Mouse (Mus musculus): ENCODE data around the gene Pcyt2. TPM values are rescaled to one million over a fixed set of nuclear protein-coding genes. Genes with fewer than 3 reads are reported as not detected.

The Pcyt2 gene
- total and polyA plus RNA-seq, 3 experiments: 29.0 to 146 (median 102) TPM

DNA sequence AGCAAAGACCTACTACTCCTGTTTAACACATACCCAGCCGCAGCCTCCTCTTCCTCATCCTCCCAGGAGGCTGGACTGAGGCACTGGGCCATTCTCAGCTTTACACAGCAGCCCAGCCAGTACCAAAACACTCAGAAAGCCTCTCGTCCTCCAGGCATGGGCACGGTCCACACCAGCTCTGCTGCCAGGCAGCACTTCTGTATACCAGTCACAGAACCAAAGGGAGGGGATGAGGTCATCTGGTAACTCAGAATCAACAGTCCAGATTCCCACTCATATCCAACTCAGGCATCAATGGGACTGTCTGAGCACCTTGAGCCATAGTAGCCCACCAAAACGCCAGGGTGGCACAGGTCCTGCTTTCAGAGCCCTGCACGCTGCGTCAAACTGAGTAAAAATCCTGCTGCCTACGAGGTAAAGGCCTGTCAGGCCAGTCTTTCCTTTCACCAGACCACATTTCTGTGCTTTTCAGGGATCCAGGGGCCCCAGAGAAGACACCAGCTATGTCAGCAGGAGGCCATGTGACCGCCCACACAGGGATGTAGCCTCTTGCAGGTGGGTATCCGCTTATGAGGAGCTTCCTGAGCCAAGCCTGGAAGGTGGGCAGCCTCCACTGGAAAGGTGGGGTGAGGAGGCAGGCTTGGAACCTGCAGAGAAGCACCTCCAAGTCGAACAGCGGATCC is 9.2 kb upstream of the Pcyt2 start:
- ATAC-seq (ENCODE audit: extremely low read depth, insufficient number of reproducible peaks, low FRiP score, poor library complexity, severe bottlenecking) (no peak), DNase-seq (ENCODE audit: low spot score) (no peak)
- no peaks in the 10 kb centered on the region for H3K9me3 ChIP-seq (replicated peaks)
- peaks cover 89% of the 10 kb centered on the region for H3K4me1 ChIP-seq (ENCODE audit: insufficient read depth, low read depth, low read length)
- TF ChIP-seq GATA1 (IDR thresholded peaks at IDR 0.05; ENCODE audit: borderline replicate concordance, low read length): no peak
- TF ChIP-seq TAL1 (conservative IDR thresholded peaks at IDR 0.05; ENCODE audit: low read depth, low read length): no peak
- TF ChIP-seq CTCF (IDR thresholded peaks at IDR 0.05; ENCODE audit: low read depth, low read length): no peak
- no peak for TF ChIP-seq POLR2AphosphoS5 (IDR thresholded peaks at IDR 0.05; ENCODE audit: insufficient replicate concordance, low read depth, low read length)
- no peak for TF ChIP-seq GATA2 (IDR thresholded peaks at IDR 0.05; ENCODE audit: borderline replicate concordance, low read depth, low read length)
- no peak overlapping the region; the same call in 1 of the 2 replicates for H3K4me3 ChIP-seq (ENCODE audit: low read depth, low read length)
- no peaks in the 10 kb centered on the region for H3K27me3 ChIP-seq (ENCODE audit: insufficient read depth, low read length)
- peaks cover 81% of the 10 kb centered on the region for H3K36me3 ChIP-seq (replicated peaks)

DNA sequence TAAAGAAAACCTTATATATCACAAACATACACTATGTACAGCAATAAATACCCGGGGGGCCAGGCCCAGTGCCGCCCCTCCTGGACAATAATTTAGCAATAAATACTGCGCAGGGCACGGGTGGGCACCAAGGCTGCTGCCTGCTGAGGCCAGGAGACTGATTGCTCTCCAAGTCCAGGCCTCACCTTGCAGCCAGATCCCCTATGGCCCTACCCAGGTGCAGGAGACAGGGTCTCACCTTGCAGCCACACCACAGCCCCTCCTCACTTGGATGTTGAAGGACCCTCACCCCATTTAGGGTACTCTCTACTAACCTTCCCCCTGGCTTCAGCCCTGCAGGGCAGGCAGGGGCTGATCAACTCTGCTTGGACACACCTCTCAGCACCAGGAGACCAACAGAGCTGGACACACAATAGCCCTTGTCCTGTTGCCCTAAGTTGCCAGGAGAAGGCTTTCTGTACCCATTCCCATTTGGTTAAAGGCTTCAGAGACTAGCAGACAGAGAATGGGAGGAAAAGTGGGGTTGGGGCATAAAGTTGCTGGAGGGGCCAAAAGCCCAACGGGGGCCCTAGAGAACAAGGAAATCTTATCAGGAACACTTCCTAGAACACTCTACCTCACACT is 7.5 kb upstream of the Pcyt2 start, which contains the start of gene Sirt7:
TSS of gene Sirt7 (minus strand) at position 89 of the 624 bp plus-strand sequence.
- no peak for TF ChIP-seq CTCF (IDR thresholded peaks at IDR 0.05; ENCODE audit: low read depth, low read length)
- H3K36me3 ChIP-seq (replicated peaks): peaks cover 88% of the 10 kb centered on the region
- ATAC-seq (ENCODE audit: extremely low read depth, insufficient number of reproducible peaks, low FRiP score, poor library complexity, severe bottlenecking): no peak
- no peaks in the 10 kb centered on the region for H3K27me3 ChIP-seq (ENCODE audit: insufficient read depth, low read length)
- peaks cover 81% of the 10 kb centered on the region for H3K4me1 ChIP-seq (ENCODE audit: insufficient read depth, low read depth, low read length)
- DNase-seq (ENCODE audit: low spot score): no peak
- H3K9me3 ChIP-seq (replicated peaks): no peaks in the 10 kb centered on the region
- peak within 1 kb of the TSS; percentile 98 for H3K4me3 ChIP-seq (ENCODE audit: low read depth, low read length)

DNA sequence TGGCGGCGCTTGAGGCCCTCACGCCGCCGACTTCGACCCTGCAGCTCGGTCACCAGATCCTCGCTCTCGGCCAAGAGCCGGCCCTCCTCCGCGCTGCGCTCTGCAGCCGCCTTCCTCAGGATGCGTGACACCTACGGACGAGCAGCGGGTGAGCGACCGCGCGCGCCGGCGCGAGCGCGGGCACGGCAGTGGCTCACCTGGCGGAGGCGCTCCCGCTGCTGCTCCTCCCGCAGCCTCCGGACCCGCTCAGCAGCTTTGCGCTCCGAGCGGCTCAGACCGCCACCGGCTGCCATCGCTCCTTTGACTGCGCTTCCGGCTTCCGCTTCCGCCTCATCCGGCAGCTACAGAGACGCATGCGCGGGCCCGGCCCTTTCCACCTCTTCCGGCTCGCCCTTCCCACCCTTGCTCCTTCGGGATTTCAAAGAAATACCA is 7.0 kb upstream of the Pcyt2 start:
- peak; percentile 89 for DNase-seq (ENCODE audit: low spot score)

DNA sequence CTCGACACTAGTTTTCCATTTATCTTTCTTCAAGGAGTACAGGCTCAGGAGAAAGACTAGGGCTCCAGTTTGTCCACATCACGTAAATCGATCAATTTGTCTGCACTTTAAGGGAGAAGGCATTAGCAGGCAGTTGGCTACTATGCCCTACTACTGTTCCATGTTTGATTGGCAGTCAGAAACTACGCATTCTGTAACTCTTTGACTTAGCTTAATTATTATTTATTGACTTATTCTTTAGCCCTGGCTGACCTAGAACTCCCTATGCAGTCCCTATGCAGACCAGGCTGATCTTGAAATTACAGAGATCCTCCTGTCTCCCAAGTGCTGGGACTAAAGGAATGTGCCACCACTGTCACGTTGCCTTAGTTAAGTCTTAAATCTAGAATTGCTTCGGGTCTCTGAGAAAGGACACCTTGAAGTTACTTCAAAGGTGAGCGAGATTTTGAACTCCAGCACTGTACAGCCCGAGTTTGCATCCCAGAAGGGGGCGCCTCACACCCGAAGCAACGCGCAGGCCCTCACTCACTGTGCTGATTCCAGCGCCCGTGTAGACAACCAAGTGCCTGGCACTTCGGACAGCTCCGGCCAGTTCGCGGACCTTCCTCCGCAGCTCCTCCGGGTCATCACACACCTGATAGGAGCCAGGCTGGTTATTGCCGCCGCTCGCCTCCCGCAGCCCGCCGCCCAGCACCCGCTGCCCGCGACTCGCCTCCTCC is 6.4 kb upstream of the Pcyt2 start:
- Histone ChIP-seq H3K4me1 (ENCODE audit: insufficient read depth, low read depth, low read length) (peaks cover 76% of the 10 kb centered on the region), H3K4me3 (ENCODE audit: low read depth, low read length) (peak overlapping the region; percentile 98), H3K9me3 (replicated peaks) (no peaks in the 10 kb centered on the region), H3K36me3 (replicated peaks) (peaks cover 89% of the 10 kb centered on the region), H3K27me3 (ENCODE audit: insufficient read depth, low read length) (no peaks in the 10 kb centered on the region)
- no peak for TF ChIP-seq GATA2 (IDR thresholded peaks at IDR 0.05; ENCODE audit: borderline replicate concordance, low read depth, low read length)
- 0 out of 2 replicates have a peak, but pooled peaks have one; percentile 23 for TF ChIP-seq CTCF (IDR thresholded peaks at IDR 0.05; ENCODE audit: low read depth, low read length)
- TF ChIP-seq GATA1 (IDR thresholded peaks at IDR 0.05; ENCODE audit: borderline replicate concordance, low read length): no peak
- no peak for ATAC-seq (ENCODE audit: extremely low read depth, insufficient number of reproducible peaks, low FRiP score, poor library complexity, severe bottlenecking)
- peak; percentile 60 for DNase-seq (ENCODE audit: low spot score)

More for the DNA sequence above, 7.0 kb upstream of the Pcyt2 start:
- peaks cover 89% of the 10 kb centered on the region for H3K36me3 ChIP-seq (replicated peaks)
- no peak for TF ChIP-seq POLR2AphosphoS5 (IDR thresholded peaks at IDR 0.05; ENCODE audit: insufficient replicate concordance, low read depth, low read length)
- no peak for TF ChIP-seq CTCF (IDR thresholded peaks at IDR 0.05; ENCODE audit: low read depth, low read length)
- no peak for TF ChIP-seq GATA2 (IDR thresholded peaks at IDR 0.05; ENCODE audit: borderline replicate concordance, low read depth, low read length)
- H3K9me3 ChIP-seq (replicated peaks): no peaks in the 10 kb centered on the region
- peak; percentile 61; the same call in 1 of the 2 replicates for ATAC-seq (ENCODE audit: extremely low read depth, insufficient number of reproducible peaks, low FRiP score, poor library complexity, severe bottlenecking)
- H3K4me3 ChIP-seq (ENCODE audit: low read depth, low read length): peak overlapping the region; percentile 98
- H3K27me3 ChIP-seq (ENCODE audit: insufficient read depth, low read length): no peaks in the 10 kb centered on the region
- H3K4me1 ChIP-seq (ENCODE audit: insufficient read depth, low read depth, low read length): peaks cover 80% of the 10 kb centered on the region

DNA sequence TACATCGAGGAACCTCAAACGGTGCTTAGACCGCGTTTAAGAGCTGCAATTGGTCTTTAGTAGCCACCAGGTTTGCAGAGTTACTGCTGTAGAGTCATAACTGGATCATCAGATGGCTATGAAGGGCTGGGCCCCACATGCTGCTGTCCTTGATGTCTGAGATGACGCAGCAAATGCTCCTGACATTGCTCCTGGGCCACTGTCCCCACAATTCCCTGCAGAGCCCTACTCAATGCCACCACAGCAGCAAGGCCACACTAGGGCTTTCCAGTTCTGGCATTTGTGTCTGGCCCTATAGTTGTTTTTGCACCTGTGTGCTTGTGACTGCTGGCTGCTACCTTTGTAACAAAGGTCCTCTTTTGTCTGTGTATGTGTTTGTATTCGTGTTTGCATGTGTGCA is 5.1 kb upstream of the Pcyt2 start:
- Histone ChIP-seq H3K4me1 (ENCODE audit: insufficient read depth, low read depth, low read length) (peaks cover 78% of the 10 kb centered on the region), H3K36me3 (replicated peaks) (peaks cover 91% of the 10 kb centered on the region), H3K4me3 (ENCODE audit: low read depth, low read length) (no peak overlapping the region), H3K27me3 (ENCODE audit: insufficient read depth, low read length) (no peaks in the 10 kb centered on the region), H3K9me3 (replicated peaks) (peaks cover 4% of the 10 kb centered on the region; the same call in 1 of the 2 replicates)
- ATAC-seq (ENCODE audit: extremely low read depth, insufficient number of reproducible peaks, low FRiP score, poor library complexity, severe bottlenecking): no peak
- TF ChIP-seq GATA2 (IDR thresholded peaks at IDR 0.05; ENCODE audit: borderline replicate concordance, low read depth, low read length) (no peak), CTCF (IDR thresholded peaks at IDR 0.05; ENCODE audit: low read depth, low read length) (no peak), GATA1 (IDR thresholded peaks at IDR 0.05; ENCODE audit: borderline replicate concordance, low read length) (no peak), POLR2AphosphoS5 (IDR thresholded peaks at IDR 0.05; ENCODE audit: insufficient replicate concordance, low read depth, low read length) (no peak), TAL1 (conservative IDR thresholded peaks at IDR 0.05; ENCODE audit: low read depth, low read length) (no peak)
- DNase-seq (ENCODE audit: low spot score): no peak

DNA sequence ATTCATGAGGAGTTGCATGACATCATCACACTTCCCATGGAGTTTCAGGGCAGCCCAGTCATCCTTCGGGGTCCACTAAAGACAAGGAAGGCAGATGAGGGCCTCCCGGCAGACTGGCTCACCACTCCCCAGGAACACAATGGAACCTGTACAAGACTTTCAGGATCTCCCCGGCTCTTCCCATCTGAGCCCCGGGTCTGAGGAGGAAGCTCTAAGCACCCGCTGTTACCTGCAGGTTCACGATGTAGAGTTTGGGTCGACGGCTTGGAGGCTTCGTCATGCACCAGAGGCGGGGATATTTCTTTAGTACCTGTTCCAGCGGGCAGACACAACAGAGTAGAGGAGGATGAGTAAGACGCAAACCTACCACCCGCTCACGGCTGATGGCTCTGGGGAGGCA is 2.5 kb upstream of the Pcyt2 start:
- DNase-seq (ENCODE audit: low spot score) (no peak), ATAC-seq (ENCODE audit: extremely low read depth, insufficient number of reproducible peaks, low FRiP score, poor library complexity, severe bottlenecking) (no peak)
- Histone ChIP-seq H3K9me3 (replicated peaks) (peaks cover 4% of the 10 kb centered on the region; the same call in 1 of the 2 replicates), H3K27me3 (ENCODE audit: insufficient read depth, low read length) (no peaks in the 10 kb centered on the region), H3K4me1 (ENCODE audit: insufficient read depth, low read depth, low read length) (peaks cover 76% of the 10 kb centered on the region), H3K4me3 (ENCODE audit: low read depth, low read length) (peak overlapping the region; percentile 24; the same call in 1 of the 2 replicates), H3K36me3 (replicated peaks) (peaks cover 82% of the 10 kb centered on the region)
- TF ChIP-seq GATA2 (IDR thresholded peaks at IDR 0.05; ENCODE audit: borderline replicate concordance, low read depth, low read length): no peak
- TF ChIP-seq POLR2AphosphoS5 (IDR thresholded peaks at IDR 0.05; ENCODE audit: insufficient replicate concordance, low read depth, low read length): no peak
- no peak for TF ChIP-seq CTCF (IDR thresholded peaks at IDR 0.05; ENCODE audit: low read depth, low read length)
- TF ChIP-seq TAL1 (conservative IDR thresholded peaks at IDR 0.05; ENCODE audit: low read depth, low read length): no peak
- no peak for TF ChIP-seq GATA1 (IDR thresholded peaks at IDR 0.05; ENCODE audit: borderline replicate concordance, low read length)
